Mouse (Mus musculus) kidney, adult 2 months (tissue): ENCODE measurements around the gene Phactr3.

Experiments
- CTCF ChIP-seq: fragments of 200-500 bp; conservative IDR thresholded peaks from 2 replicates; pipeline ENCODE4 v1.5.1; 2011; ENCODE audit warnings: low read depth, mild to moderate bottlenecking, control low read depth, low read length, moderate library complexity, mixed read lengths; ENCODE audit not compliant: insufficient read depth, insufficient read length
- POLR2A ChIP-seq: fragments of 200-500 bp; IDR thresholded peaks from one replicate; pipeline ENCODE4 v1.6.1; 2011; ENCODE audit warnings: low read depth, low read length, control low read depth

DNA sequence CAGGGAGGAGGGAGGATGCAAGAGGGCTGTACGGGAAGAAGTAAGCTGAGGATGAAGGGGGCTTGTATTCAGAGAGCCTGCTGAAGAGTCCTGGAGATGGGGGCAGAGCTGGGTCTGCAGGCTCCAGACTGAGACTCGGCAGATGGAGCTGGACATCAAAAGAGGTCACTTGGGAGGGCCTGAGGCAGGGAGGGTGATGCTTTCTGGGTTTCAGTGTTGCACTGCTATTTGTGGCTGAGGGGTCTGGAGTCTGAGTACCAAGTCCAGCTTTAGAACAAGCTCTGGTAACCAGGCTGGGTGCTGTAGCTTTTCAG lies 2.6 kb downstream of the Phactr3 start:
- no peak for TF ChIP-seq CTCF
- no peak for TF ChIP-seq POLR2A
